Mouse (Mus musculus) CH12.LX (cell line): ENCODE measurements around the gene Gm44503. TPM values are rescaled to one million over a fixed set of nuclear protein-coding genes. Genes with fewer than 3 reads are reported as not detected.

Experiments
- DNase-seq: peaks from one replicate; pipeline ENCODE4 v3.0.0-alpha.2; 2013; ENCODE audit errors: extremely low read depth
- H3K27ac ChIP-seq: 2 replicates; pipeline ENCODE4 v1.5.1; 2012; ENCODE audit warnings: low read depth, mild to moderate bottlenecking, control low read depth, moderate library complexity; ENCODE audit not compliant: insufficient read depth
- H3K27me3 ChIP-seq: replicated peaks from 2 replicates; pipeline ENCODE3; 2012; ENCODE audit warnings: inconsistent platforms
- H3K36me3 ChIP-seq, 2 experiments: replicated peaks in 1 of 2; 2 replicates each; pipeline versions ENCODE3 to v1.6.1; 2012; ENCODE audit warnings: inconsistent platforms in 1 of 2, low read length in 1 of 2, mild to moderate bottlenecking in 1 of 2, mixed read lengths in 1 of 2, moderate library complexity in 1 of 2; ENCODE audit not compliant: control insufficient read depth in 1 of 2, insufficient read depth in 1 of 2
- H3K4me1 ChIP-seq, 2 experiments: 2 replicates each; pipeline ENCODE4 v1.6.1; 2012; ENCODE audit warnings: inconsistent platforms in 1 of 2, moderate library complexity in 1 of 2; ENCODE audit not compliant: insufficient read depth in 2 of 2, control insufficient read depth in 1 of 2
- H3K4me2 ChIP-seq: 2 replicates; pipeline ENCODE4 v1.6.1; 2012; ENCODE audit warnings: low read depth, mild to moderate bottlenecking, control low read depth; ENCODE audit not compliant: poor library complexity, insufficient read depth, severe bottlenecking
- H3K4me3 ChIP-seq, 3 experiments: fragments of 150-350 bp in 1 of 3; sonication (generic) in 1 of 3; replicated peaks in 1 of 3; 2 replicates each; pipeline versions ENCODE3 to v1.5.1; 2011 to 2012; ENCODE audit warnings: low read depth in 2 of 3, low read length in 2 of 3, mild to moderate bottlenecking in 2 of 3, moderate library complexity in 2 of 3, control low read depth in 1 of 3, improper control_type of control experiment in 1 of 3, inconsistent platforms in 1 of 3, mixed read lengths in 1 of 3; ENCODE audit not compliant: poor library complexity in 1 of 3
- H3K79me2 ChIP-seq: replicated peaks from 2 replicates; pipeline ENCODE4 v1.6.1; 2012; ENCODE audit warnings: mild to moderate bottlenecking, moderate library complexity; ENCODE audit not compliant: control insufficient read depth, poor library complexity, insufficient read depth, severe bottlenecking; ENCODE audit errors: extremely low read depth
- H3K9ac ChIP-seq: 2 replicates; pipeline ENCODE4 v1.6.1; 2012; ENCODE audit warnings: low read depth, mild to moderate bottlenecking, control low read depth, moderate library complexity; ENCODE audit not compliant: insufficient read depth
- H3K9me3 ChIP-seq: replicated peaks from 2 replicates; pipeline ENCODE3; 2012; ENCODE audit warnings: low read length, inconsistent platforms, mixed read lengths
- BHLHE40 ChIP-seq: IDR thresholded peaks from 2 replicates; pipeline ENCODE4 v1.6.1; 2011; ENCODE audit warnings: mild to moderate bottlenecking, low read depth, low read length, improper control_type of control experiment
- CTCF ChIP-seq, 2 experiments: IDR thresholded peaks in 1 of 2; conservative IDR thresholded peaks in 1 of 2; 2 replicates each; pipeline ENCODE4 v1.5.1; 2011 to 2012; ENCODE audit warnings: low read depth in 2 of 2, low read length in 2 of 2, improper control_type of control experiment in 1 of 2, inconsistent platforms in 1 of 2, mild to moderate bottlenecking in 1 of 2, moderate library complexity in 1 of 2
- E2F4 ChIP-seq: IDR thresholded peaks from 2 replicates; pipeline ENCODE4 v1.6.1; 2011; ENCODE audit warnings: low read depth, low read length, improper control_type of control experiment; ENCODE audit not compliant: insufficient replicate concordance
- EP300 ChIP-seq: IDR thresholded peaks from 2 replicates; pipeline ENCODE4 v1.6.1; 2011; ENCODE audit warnings: low read length, improper control_type of control experiment
- GABPA ChIP-seq: IDR thresholded peaks from 2 replicates; pipeline ENCODE4 v1.6.1; 2012; ENCODE audit warnings: low read depth, low read length, improper control_type of control experiment, inconsistent platforms; ENCODE audit not compliant: insufficient replicate concordance
- IRF4 ChIP-seq: IDR thresholded peaks from 2 replicates; pipeline ENCODE4 v1.6.1; 2014; ENCODE audit warnings: low read depth, mild to moderate bottlenecking, inconsistent platforms, low read length, improper control_type of control experiment
- KAT2A ChIP-seq: IDR thresholded peaks from 2 replicates; pipeline ENCODE4 v1.6.1; 2012; ENCODE audit warnings: low read length, improper control_type of control experiment, inconsistent platforms; ENCODE audit not compliant: insufficient replicate concordance
- MAFK ChIP-seq: IDR thresholded peaks from 2 replicates; pipeline ENCODE4 v1.6.1; 2011; ENCODE audit warnings: low read length, improper control_type of control experiment; ENCODE audit not compliant: insufficient replicate concordance
- MAX ChIP-seq: IDR thresholded peaks from 2 replicates; pipeline ENCODE4 v1.6.1; 2011; ENCODE audit warnings: low read length, improper control_type of control experiment
- MAZ ChIP-seq: IDR thresholded peaks from 2 replicates; pipeline ENCODE4 v1.6.1; 2012; ENCODE audit warnings: low read depth, mild to moderate bottlenecking, inconsistent platforms, low read length, improper control_type of control experiment, moderate library complexity
- MEF2A ChIP-seq: IDR thresholded peaks from 2 replicates; pipeline ENCODE4 v1.6.1; 2014; ENCODE audit warnings: low read depth, mild to moderate bottlenecking, inconsistent platforms, low read length, improper control_type of control experiment, borderline replicate concordance
- POLR2A ChIP-seq: IDR thresholded peaks from 2 replicates; pipeline ENCODE4 v1.6.1; 2011; ENCODE audit warnings: low read depth, mild to moderate bottlenecking, improper control_type of control experiment, low read length
- POLR2AphosphoS2 ChIP-seq: IDR thresholded peaks from 2 replicates; pipeline ENCODE4 v1.6.1; 2011; ENCODE audit warnings: low read depth, low read length, improper control_type of control experiment
- RAD21 ChIP-seq: IDR thresholded peaks from 2 replicates; pipeline ENCODE4 v1.6.1; 2011; ENCODE audit warnings: low read depth, mild to moderate bottlenecking, low read length, improper control_type of control experiment, moderate library complexity
- SMC3 ChIP-seq: IDR thresholded peaks from 2 replicates; pipeline ENCODE4 v1.6.1; 2011; ENCODE audit warnings: low read depth, low read length, improper control_type of control experiment
- TBP ChIP-seq: conservative IDR thresholded peaks from 2 replicates; pipeline ENCODE4 v1.6.1; 2011; ENCODE audit warnings: low read depth, low read length, improper control_type of control experiment
- TCF12 ChIP-seq: IDR thresholded peaks from 2 replicates; pipeline ENCODE4 v1.6.1; 2014; ENCODE audit warnings: low read depth, mild to moderate bottlenecking, inconsistent platforms, low read length, improper control_type of control experiment
- UBTF ChIP-seq: IDR thresholded peaks from 2 replicates; pipeline ENCODE4 v1.6.1; 2012; ENCODE audit warnings: low read depth, mild to moderate bottlenecking, inconsistent platforms, low read length, improper control_type of control experiment, moderate library complexity
- USF1 ChIP-seq: IDR thresholded peaks from 2 replicates; pipeline ENCODE4 v1.6.1; 2014; ENCODE audit warnings: low read depth, mild to moderate bottlenecking, inconsistent platforms, low read length, improper control_type of control experiment
- ZNF384 ChIP-seq: IDR thresholded peaks from 2 replicates; pipeline ENCODE4 v1.6.1; 2012; ENCODE audit warnings: low read depth, low read length, improper control_type of control experiment, inconsistent platforms
- dilution Hi-C: fragments of 300-500 bp; cut with MboI; formaldehyde crosslinking; loops from 2 replicates; pipeline ENCODE4 v1.14.3; 2020; ENCODE audit warnings: low sequenced_read_pairs; ENCODE audit not compliant: extremely low pct_unique_long_range_greater_than_20kb, extremely low pct_ligation_motif_present
- in situ Hi-C: fragments of 300-500 bp; cut with MboI; formaldehyde crosslinking; loops from 3 replicates; pipeline ENCODE4 v1.14.3; 2019; ENCODE audit warnings: low sequenced_read_pairs, low pct_ligation_motif_present, low pct_unique_long_range_greater_than_20kb, mixed read lengths
- polyA plus RNA-seq: library from polyadenylated mRNA; unstranded; fragments of >175 nt; gene quantifications from 2 replicates; pipeline ENCODE4 v1.2.1, GENCODE M21; 2012; ENCODE audit warnings: low read depth; ENCODE audit not compliant: insufficient read length
- total RNA-seq, 2 experiments: library from RNA; depleted of rRNA; stranded (reverse); fragments of 300-350 nt in 1 of 2; fragments of >200 nt in 1 of 2; gene quantifications; 2 replicates each; pipeline ENCODE4 v1.2.3; 2012 to 2014

The Gm44503 gene
- total and polyA plus RNA-seq, 3 experiments = not detected

GRCm38 (mm10) chr9:73012629-73013028, 54.0 kb downstream of the Gm44503 start:
- dilution Hi-C loops = no loop called here
- Histone ChIP-seq H3K9ac (no peak overlapping the region), H3K4me2 (no peak overlapping the region), H3K4me3 (no peak overlapping the region), H3K9me3 (no peaks in the 10 kb centered on the region), H3K36me3 (peaks cover 47 to 74% of the 10 kb centered on the region in 2 experiments), H3K4me1 (no peaks in the 10 kb centered on the region), H3K27ac (no peak overlapping the region), H3K79me2 (no peaks in the 10 kb centered on the region), H3K27me3 (no peaks in the 10 kb centered on the region)
- DNase-seq = no peak
- peak in 1 of 2 experiments; percentile 29; a peak in 2 of 4 replicates for TF ChIP-seq CTCF (conservative IDR thresholded peaks at IDR 0.05 in 1 of 2, IDR thresholded peaks at IDR 0.05 in 1 of 2; ENCODE audit: low read depth in 2 of 2, low read length in 2 of 2)
- no peak for TF ChIP-seq USF1
- peak; percentile 32 for TF ChIP-seq SMC3
- in situ Hi-C loops = no loop called here

- dilution Hi-C loops (no loop called here), in situ Hi-C loops (no loop called here)
- TF ChIP-seq UBTF (no peak), CTCF (conservative IDR thresholded peaks at IDR 0.05 in 1 of 2, IDR thresholded peaks at IDR 0.05 in 1 of 2; ENCODE audit: low read depth in 2 of 2, low read length in 2 of 2) (no peak), MEF2A (no peak)
- Histone ChIP-seq H3K27ac (no peak overlapping the region), H3K4me1 (no peaks in the 10 kb centered on the region), H3K4me3 (no peak overlapping the region), H3K36me3 (peaks cover 65 to 95% of the 10 kb centered on the region in 2 experiments), H3K4me2 (no peak overlapping the region), H3K9me3 (no peaks in the 10 kb centered on the region), H3K27me3 (no peaks in the 10 kb centered on the region), H3K9ac (no peak overlapping the region), H3K79me2 (no peaks in the 10 kb centered on the region)
- no peak for DNase-seq
Measured at GRCm38 (mm10) chr9:73014724-73015123, 56.1 kb downstream of the Gm44503 start.

DNA sequence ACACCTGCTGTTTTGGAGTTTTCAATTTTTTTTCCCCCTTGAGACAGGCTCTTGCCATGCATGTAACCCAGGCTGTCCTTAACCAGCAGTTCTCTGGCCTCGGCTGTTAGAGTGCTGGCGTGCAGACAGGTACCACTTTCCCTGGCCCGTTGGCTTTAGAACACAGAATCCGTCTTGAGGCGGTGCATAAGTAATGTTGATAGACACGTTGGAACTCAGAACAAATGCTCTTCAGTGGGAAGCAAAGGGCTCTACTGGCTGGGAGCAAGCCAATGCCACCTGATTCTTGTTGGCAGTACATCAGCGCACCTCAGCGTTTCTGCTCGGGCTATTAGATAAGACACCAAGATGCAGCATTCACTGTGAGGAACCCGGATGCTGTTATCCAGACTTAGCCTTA, 61.2 kb downstream of the Gm44503 start:
- Histone ChIP-seq H3K9ac (no peak overlapping the region), H3K27ac (no peak overlapping the region), H3K36me3 (peaks cover 54 to 88% of the 10 kb centered on the region in 2 experiments), H3K4me1 (no peaks in the 10 kb centered on the region), H3K27me3 (no peaks in the 10 kb centered on the region), H3K9me3 (no peaks in the 10 kb centered on the region), H3K79me2 (no peaks in the 10 kb centered on the region), H3K4me3 (no peak overlapping the region), H3K4me2 (no peak overlapping the region)
- TF ChIP-seq MAX (no peak), MAZ (no peak), TBP (no peak), POLR2A (no peak), KAT2A (no peak), EP300 (no peak), MAFK (no peak), UBTF (no peak), ZNF384 (no peak), BHLHE40 (no peak), RAD21 (no peak), IRF4 (no peak), GABPA (no peak), TCF12 (no peak), E2F4 (no peak), POLR2AphosphoS2 (no peak)
- DNase-seq = no peak
- dilution Hi-C loops = no loop called here
- in situ Hi-C loops = no loop called here
